Mouse (Mus musculus): ENCODE measurements at regions not wholly inside any gene's neighbourhood (a gene's known extent, or its start where the extent isn't known, plus 50 kb on each side); places are given as distances from the start of the nearest gene placed in this dataset.

DNA sequence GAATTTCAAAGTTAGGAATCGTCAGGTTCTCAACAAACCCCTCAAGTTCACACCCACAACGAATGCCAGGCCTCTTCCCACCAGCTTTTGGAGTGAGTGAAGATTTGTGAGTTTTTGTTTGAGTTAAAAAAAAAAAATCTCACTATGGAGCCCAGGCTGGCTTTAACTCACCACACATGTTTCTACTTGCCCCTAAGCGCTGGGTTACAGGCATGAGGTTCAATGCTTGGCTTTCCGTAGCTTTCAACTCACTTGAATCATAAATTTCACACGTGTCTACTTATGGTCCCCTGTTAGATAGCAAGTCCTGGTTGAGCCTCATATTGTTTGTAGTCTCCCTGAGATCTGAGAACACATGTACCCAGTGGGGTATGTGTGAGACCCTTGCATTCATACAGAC, 122.8 kb upstream of the Efna5 start:
- DNase-seq, result no peak
- Histone ChIP-seq H3K27ac (ENCODE audit: insufficient read depth, low read depth, low read length) (no peak overlapping the region), H3K36me3 (ENCODE audit: control insufficient read depth, insufficient read depth, low read length) (no peaks in the 10 kb centered on the region), H3K4me1 (ENCODE audit: control insufficient read depth, insufficient read depth, low read length) (no peaks in the 10 kb centered on the region), H3K4me3 (ENCODE audit: insufficient read depth, low read depth, low read length) (no peak overlapping the region), H3K27me3 (replicated peaks; ENCODE audit: control insufficient read depth, insufficient read depth, low read length) (no peaks in the 10 kb centered on the region)
- WGBS, result 87% methylated on average over 5 of the region's 5 CpGs
- TF ChIP-seq POLR2A (IDR thresholded peaks at IDR 0.05; ENCODE audit: low read depth, low read length), result no peak
- no peak for TF ChIP-seq CTCF (conservative IDR thresholded peaks at IDR 0.05; ENCODE audit: insufficient read depth, insufficient read length, low read depth, low read length)

DNA sequence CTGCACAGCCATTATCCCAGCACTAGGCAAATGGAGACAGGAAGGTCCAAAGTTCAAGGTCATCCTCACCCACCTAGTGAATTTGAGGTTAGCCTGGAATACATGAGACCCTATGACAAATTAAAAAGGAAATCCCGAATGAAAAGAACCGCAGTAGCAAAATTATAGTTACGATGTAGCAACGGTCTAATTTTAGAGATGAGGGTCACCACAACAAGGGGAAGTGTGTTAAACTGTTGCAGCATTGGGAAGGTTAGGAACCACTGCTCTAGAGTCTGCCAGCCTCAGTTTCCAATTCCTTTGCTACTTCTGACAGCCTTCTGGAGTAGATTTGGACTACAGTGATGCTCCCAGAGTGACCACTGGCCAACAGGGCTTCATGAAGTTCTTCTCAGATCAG, 121.6 kb upstream of the Efna5 start:
- 93% methylated on average over 4 of the region's 4 CpGs for WGBS
- H3K4me3 ChIP-seq (ENCODE audit: insufficient read depth, low read depth, low read length), result no peak overlapping the region
- TF ChIP-seq CTCF (conservative IDR thresholded peaks at IDR 0.05; ENCODE audit: insufficient read depth, insufficient read length, low read depth, low read length) (no peak), POLR2A (IDR thresholded peaks at IDR 0.05; ENCODE audit: low read depth, low read length) (no peak)
- DNase-seq, result no peak
- H3K27ac ChIP-seq (ENCODE audit: insufficient read depth, low read depth, low read length), result no peak overlapping the region
- no peaks in the 10 kb centered on the region for H3K27me3 ChIP-seq (replicated peaks; ENCODE audit: control insufficient read depth, insufficient read depth, low read length)
- H3K36me3 ChIP-seq (ENCODE audit: control insufficient read depth, insufficient read depth, low read length), result no peaks in the 10 kb centered on the region
- H3K4me1 ChIP-seq (ENCODE audit: control insufficient read depth, insufficient read depth, low read length), result no peaks in the 10 kb centered on the region

DNA sequence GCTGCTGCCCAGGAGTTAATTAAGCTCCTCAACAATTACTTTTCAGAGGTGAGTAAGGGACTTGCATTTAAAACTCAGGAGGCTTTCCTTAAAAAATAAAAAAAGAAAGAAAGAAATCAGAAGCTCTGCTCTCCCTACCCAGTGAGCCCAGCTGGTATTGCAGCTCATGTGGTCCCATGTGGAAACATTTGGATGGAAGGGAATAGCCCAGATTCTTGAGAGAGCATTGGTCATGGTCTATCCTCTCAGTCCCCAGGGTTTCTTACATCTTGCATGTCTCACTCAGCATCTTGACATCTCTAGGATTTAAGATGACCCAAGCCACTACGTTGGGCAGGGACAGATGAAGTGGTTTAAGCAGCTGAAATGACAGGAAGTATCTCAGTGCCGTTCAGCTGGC, 120.8 kb upstream of the Efna5 start:
- 49% methylated on average over 2 of the region's 2 CpGs for WGBS

DNA sequence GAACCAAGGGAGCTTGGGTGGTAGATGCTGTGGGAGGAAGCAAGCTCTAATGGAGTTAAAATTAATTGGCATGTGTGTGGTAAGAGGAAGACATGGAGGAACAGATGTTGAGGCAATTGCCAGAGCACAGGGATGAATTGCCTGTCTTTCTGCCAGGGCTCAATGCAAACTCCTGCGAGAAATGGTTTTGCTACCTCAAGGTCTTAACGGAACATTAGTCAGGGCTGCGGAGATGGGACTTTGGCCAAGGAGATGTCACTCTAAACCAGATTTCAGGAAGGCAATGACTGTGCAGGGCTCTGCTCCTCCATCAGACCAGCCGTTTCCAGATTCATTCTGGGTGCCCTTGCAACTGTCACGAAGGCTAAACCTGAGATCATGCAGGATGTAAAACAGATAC, 116.6 kb upstream of the Efna5 start:
- WGBS, result 37% methylated on average over 5 of the region's 5 CpGs
- TF ChIP-seq CTCF (conservative IDR thresholded peaks at IDR 0.05; ENCODE audit: insufficient read depth, insufficient read length, low read depth, low read length) (no peak), POLR2A (IDR thresholded peaks at IDR 0.05; ENCODE audit: low read depth, low read length) (no peak)
- no peak for DNase-seq

More for the DNA sequence above, 120.8 kb upstream of the Efna5 start:
- H3K36me3 ChIP-seq (ENCODE audit: control insufficient read depth, insufficient read depth, low read length), result no peaks in the 10 kb centered on the region
- no peaks in the 10 kb centered on the region for H3K27me3 ChIP-seq (replicated peaks; ENCODE audit: control insufficient read depth, insufficient read depth, low read length)
- DNase-seq, result no peak
- TF ChIP-seq CTCF (conservative IDR thresholded peaks at IDR 0.05; ENCODE audit: insufficient read depth, insufficient read length, low read depth, low read length), result no peak
- TF ChIP-seq POLR2A (IDR thresholded peaks at IDR 0.05; ENCODE audit: low read depth, low read length), result no peak
- H3K4me3 ChIP-seq (ENCODE audit: insufficient read depth, low read depth, low read length), result no peak overlapping the region
- no peak overlapping the region for H3K27ac ChIP-seq (ENCODE audit: insufficient read depth, low read depth, low read length)
- no peaks in the 10 kb centered on the region for H3K4me1 ChIP-seq (ENCODE audit: control insufficient read depth, insufficient read depth, low read length)

DNA sequence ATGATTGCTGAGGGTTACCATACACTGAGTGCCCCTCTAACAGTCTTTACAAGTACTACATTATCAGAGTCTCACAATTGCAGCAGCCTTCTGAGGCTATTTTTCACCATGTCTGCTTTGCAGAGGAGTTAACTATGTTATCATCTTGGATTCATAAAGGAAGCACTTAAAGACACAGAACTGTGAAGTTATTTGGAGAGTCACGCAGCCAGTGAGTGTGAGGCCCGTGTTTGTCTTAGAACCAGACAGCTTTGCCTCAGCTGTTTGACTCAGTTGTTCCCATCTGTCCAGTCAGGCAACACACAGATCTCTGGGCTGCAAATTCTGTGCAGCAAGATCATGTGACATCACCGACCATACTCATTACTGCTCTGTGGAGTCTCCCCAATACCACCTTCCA, 114.2 kb upstream of the Efna5 start:
- TF ChIP-seq POLR2A (IDR thresholded peaks at IDR 0.05; ENCODE audit: low read depth, low read length) (no peak), CTCF (conservative IDR thresholded peaks at IDR 0.05; ENCODE audit: insufficient read depth, insufficient read length, low read depth, low read length) (no peak)
- WGBS, result 87% methylated on average over 3 of the region's 3 CpGs
- H3K27me3 ChIP-seq (replicated peaks; ENCODE audit: control insufficient read depth, insufficient read depth, low read length), result no peaks in the 10 kb centered on the region
- H3K36me3 ChIP-seq (ENCODE audit: control insufficient read depth, insufficient read depth, low read length), result no peaks in the 10 kb centered on the region
- H3K4me1 ChIP-seq (ENCODE audit: control insufficient read depth, insufficient read depth, low read length), result no peaks in the 10 kb centered on the region
- no peak overlapping the region for H3K4me3 ChIP-seq (ENCODE audit: insufficient read depth, low read depth, low read length)
- H3K27ac ChIP-seq (ENCODE audit: insufficient read depth, low read depth, low read length), result no peak overlapping the region
- DNase-seq, result no peak

More for the DNA sequence above, 116.6 kb upstream of the Efna5 start:
- Histone ChIP-seq H3K4me1 (ENCODE audit: control insufficient read depth, insufficient read depth, low read length) (no peaks in the 10 kb centered on the region), H3K27ac (ENCODE audit: insufficient read depth, low read depth, low read length) (no peak overlapping the region), H3K36me3 (ENCODE audit: control insufficient read depth, insufficient read depth, low read length) (no peaks in the 10 kb centered on the region), H3K27me3 (replicated peaks; ENCODE audit: control insufficient read depth, insufficient read depth, low read length) (no peaks in the 10 kb centered on the region), H3K4me3 (ENCODE audit: insufficient read depth, low read depth, low read length) (no peak overlapping the region)

DNA sequence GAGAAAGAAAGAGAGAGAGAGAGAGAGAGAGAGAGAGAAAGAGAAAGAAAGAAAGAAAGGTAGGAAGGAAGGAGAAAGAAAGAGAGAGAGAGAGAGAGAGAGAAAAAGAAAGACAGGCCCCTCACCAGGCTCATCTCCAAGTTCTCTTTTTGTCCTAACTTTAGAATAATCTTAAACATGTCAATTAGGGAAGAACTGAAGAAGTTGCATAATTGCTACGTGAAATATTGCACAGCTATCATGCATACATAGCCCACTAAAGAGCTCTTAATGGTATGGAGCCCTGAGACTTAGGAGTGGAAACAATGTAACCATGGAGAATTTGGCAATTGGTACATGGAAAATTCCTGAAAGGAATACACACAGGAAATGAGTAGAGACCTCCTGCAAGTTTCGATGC, 111.9 kb upstream of the Efna5 start:
- Histone ChIP-seq H3K27ac (ENCODE audit: insufficient read depth, low read depth, low read length) (no peak overlapping the region), H3K36me3 (ENCODE audit: control insufficient read depth, insufficient read depth, low read length) (no peaks in the 10 kb centered on the region), H3K4me1 (ENCODE audit: control insufficient read depth, insufficient read depth, low read length) (no peaks in the 10 kb centered on the region), H3K27me3 (replicated peaks; ENCODE audit: control insufficient read depth, insufficient read depth, low read length) (no peaks in the 10 kb centered on the region), H3K4me3 (ENCODE audit: insufficient read depth, low read depth, low read length) (no peak overlapping the region)
- TF ChIP-seq POLR2A (IDR thresholded peaks at IDR 0.05; ENCODE audit: low read depth, low read length) (no peak), CTCF (conservative IDR thresholded peaks at IDR 0.05; ENCODE audit: insufficient read depth, insufficient read length, low read depth, low read length) (no peak)
- DNase-seq, result no peak
- WGBS, result 84% methylated on average over 2 of the region's 2 CpGs

DNA sequence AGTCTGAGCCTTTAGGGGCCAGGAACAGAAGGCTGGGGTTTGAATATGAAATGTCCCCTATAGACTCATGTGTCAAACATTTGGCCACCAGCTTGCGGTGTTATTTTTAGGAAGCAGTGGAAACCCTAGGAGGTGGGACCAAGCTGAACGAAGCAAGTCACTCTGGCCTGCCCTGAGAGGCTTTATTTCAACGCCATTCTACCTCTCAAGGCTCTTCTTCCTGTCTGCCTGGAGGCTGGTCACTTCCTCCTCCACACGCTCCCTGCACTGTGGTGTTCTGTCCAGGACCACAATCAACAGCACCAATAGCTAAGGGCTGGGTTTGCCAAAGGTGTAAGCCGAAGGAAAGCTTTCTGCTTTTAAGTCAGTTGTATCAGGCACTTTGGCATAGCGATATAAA, 105.2 kb upstream of the Efna5 start:
- no peaks in the 10 kb centered on the region for H3K36me3 ChIP-seq (ENCODE audit: control insufficient read depth, insufficient read depth, low read length)
- WGBS, result 67% methylated on average over 6 of the region's 6 CpGs
- no peak for TF ChIP-seq POLR2A (IDR thresholded peaks at IDR 0.05; ENCODE audit: low read depth, low read length)
- TF ChIP-seq CTCF (conservative IDR thresholded peaks at IDR 0.05; ENCODE audit: insufficient read depth, insufficient read length, low read depth, low read length), result no peak
- H3K4me3 ChIP-seq (ENCODE audit: insufficient read depth, low read depth, low read length), result no peak overlapping the region
- H3K27ac ChIP-seq (ENCODE audit: insufficient read depth, low read depth, low read length), result no peak overlapping the region
- H3K27me3 ChIP-seq (replicated peaks; ENCODE audit: control insufficient read depth, insufficient read depth, low read length), result no peaks in the 10 kb centered on the region
- no peaks in the 10 kb centered on the region for H3K4me1 ChIP-seq (ENCODE audit: control insufficient read depth, insufficient read depth, low read length)
- DNase-seq, result no peak

DNA sequence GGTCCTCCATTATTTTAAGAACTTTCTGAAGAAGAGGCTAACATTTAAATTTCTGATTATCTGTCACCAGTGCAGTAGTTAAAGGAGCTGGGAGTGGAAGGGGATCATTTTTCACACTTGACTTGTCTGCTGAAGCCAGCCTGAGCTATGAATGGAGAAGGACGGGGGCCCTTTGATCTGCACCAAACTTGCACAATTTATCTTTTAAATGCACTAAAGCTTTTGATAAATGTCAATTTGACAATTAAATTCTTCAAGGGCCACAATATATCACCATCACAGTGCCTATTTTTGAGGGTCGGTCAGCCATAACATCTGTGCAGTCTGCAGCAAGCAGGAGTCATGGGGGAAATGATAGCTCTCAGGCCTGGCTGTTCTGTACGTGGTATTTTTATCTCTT, 99.2 kb upstream of the Efna5 start:
- no peaks in the 10 kb centered on the region for H3K4me1 ChIP-seq (ENCODE audit: control insufficient read depth, insufficient read depth, low read length)
- H3K4me3 ChIP-seq (ENCODE audit: insufficient read depth, low read depth, low read length), result no peak overlapping the region
- H3K27ac ChIP-seq (ENCODE audit: insufficient read depth, low read depth, low read length), result no peak overlapping the region
- WGBS, result 34% methylated on average over 3 of the region's 3 CpGs
- no peaks in the 10 kb centered on the region for H3K27me3 ChIP-seq (replicated peaks; ENCODE audit: control insufficient read depth, insufficient read depth, low read length)
- no peaks in the 10 kb centered on the region for H3K36me3 ChIP-seq (ENCODE audit: control insufficient read depth, insufficient read depth, low read length)
- TF ChIP-seq POLR2A (IDR thresholded peaks at IDR 0.05; ENCODE audit: low read depth, low read length), result no peak
- TF ChIP-seq CTCF (conservative IDR thresholded peaks at IDR 0.05; ENCODE audit: insufficient read depth, insufficient read length, low read depth, low read length), result no peak
- DNase-seq, result no peak

Data from kidney, adult 2 months (tissue).